Mouse (Mus musculus): ENCODE measurements around the gene Crmp1.

DNA sequence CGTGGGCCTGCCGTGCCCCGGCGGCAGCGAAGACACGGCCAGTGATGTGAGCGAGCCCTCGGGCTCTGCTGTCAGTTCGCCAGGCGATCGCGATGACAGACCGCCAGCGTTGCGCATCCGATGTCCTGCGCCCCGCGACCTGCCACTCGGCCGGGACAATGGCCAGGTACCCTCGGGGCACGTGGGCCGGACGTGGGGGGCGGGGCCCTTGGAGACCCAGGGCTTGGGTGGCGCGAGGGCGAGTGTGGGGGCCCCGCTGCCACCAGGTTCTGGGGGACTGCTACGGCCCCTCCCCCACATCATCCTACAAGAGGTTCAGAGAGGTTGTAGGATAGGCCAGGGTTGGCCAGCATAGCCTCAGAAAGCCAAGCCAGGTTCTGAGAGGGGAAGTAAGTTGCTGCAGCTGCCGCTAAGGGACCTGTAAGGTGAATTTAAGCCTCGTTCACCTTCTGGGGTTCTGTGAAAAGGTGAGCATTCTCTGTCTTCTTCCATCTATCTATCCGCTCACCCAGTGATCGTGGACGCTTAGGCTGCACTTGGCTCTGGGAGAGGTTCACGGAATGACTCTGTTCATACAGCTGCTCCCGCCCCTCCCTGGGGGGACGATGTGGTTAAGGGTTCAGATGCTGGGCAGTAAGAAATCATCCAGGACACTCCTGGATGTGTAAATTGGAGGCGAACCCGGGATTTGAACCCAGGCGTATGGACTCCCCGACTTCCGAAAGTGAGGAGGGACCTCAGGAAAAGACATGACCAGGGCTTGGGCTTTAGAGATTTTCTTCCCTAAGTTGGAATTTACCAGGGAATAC is 824 bp downstream of the Crmp1 start:
- TF ChIP-seq CTCF (IDR thresholded peaks at IDR 0.05; ENCODE audit: low read depth) (no peak), EP300 (optimal IDR thresholded peaks at IDR 0.05) (no peak)
